Mouse (Mus musculus) mammary gland, adult 2 months (tissue): ENCODE results near the gene Erbb4. TPM values are rescaled to one million over a fixed set of nuclear protein-coding genes. Genes with fewer than 3 reads are reported as not detected.

Source experiments
- polyA plus RNA-seq: library from polyadenylated mRNA; depleted of rRNA; stranded (reverse); fragments of >200 nt; gene quantifications from 2 replicates; pipeline ENCODE4 v1.2.3, GENCODE M21; 2012; ENCODE audit warnings: low replicate concordance; rRNA removed

Gene Erbb4
- 0.14 and 0.49 TPM in 2 replicates for polyA plus RNA-seq

GRCm38 (mm10) chr1:69107485-69108158 lies at the start of gene Erbb4:
Gene Erbb4 (minus strand): TSS chr1:69108059.

